Mouse (Mus musculus): ENCODE data around the gene Olfr502.
"Not testable (repeated sequence)": the region's sequence is repeated elsewhere in the genome, so short reads cannot be mapped to it uniquely, and the experiment has no call there.

Gene Olfr502

GRCm38 (mm10) chr7:108524965-108525364 is at the start of gene Olfr502:
Gene Olfr502, minus strand, starts transcription at chr7:108525065.
- DNase-seq: no peak

- no peak for DNase-seq
These were observed 40.8 kb upstream of the Olfr502 start, which contains the start of gene Olfr504 for GRCm38 (mm10) chr7:108565693-108566092. Gene Olfr504, minus strand, starts transcription at chr7:108565793.

- not testable (repeated sequence) for DNase-seq
These were observed 19.4 kb upstream of the Olfr502 start, which contains the start of gene Olfr503 for GRCm38 (mm10) chr7:108544227-108544626. Gene Olfr503, plus strand, starts transcription at chr7:108544527.

- DNase-seq: no peak
These were observed 17.6 kb upstream of the Olfr502 start for GRCm38 (mm10) chr7:108542416-108542815.
